Mouse (Mus musculus) kidney, adult 2 months (tissue): Measurements from ENCODE around the gene Itgb3. TPM values are rescaled to one million over a fixed set of nuclear protein-coding genes. Genes with fewer than 3 reads are reported as not detected.

ENCODE experiments used
- DNase-seq: peaks from one replicate; pipeline ENCODE4 v3.0.0; 2021
- H3K27ac ChIP-seq: fragments of 200-500 bp; 2 replicates; pipeline ENCODE4 v1.5.1; 2012; ENCODE audit warnings: low read depth, low read length, control low read depth, inconsistent platforms; ENCODE audit not compliant: insufficient read depth
- H3K27me3 ChIP-seq: fragments of 200-500 bp; replicated peaks from 2 replicates; pipeline ENCODE4 v1.6.1; 2012; ENCODE audit warnings: mild to moderate bottlenecking, moderate library complexity, low read length, inconsistent platforms; ENCODE audit not compliant: control insufficient read depth, insufficient read depth
- H3K36me3 ChIP-seq: fragments of 200-500 bp; 2 replicates; pipeline ENCODE4 v1.6.1; 2012; ENCODE audit warnings: mild to moderate bottlenecking, moderate library complexity, low read length, inconsistent platforms; ENCODE audit not compliant: control insufficient read depth, insufficient read depth
- H3K4me1 ChIP-seq: fragments of 200-500 bp; 2 replicates; pipeline ENCODE4 v1.6.1; 2011; ENCODE audit warnings: low read length; ENCODE audit not compliant: control insufficient read depth, insufficient read depth
- H3K4me3 ChIP-seq: fragments of 200-500 bp; 2 replicates; pipeline ENCODE4 v1.5.1; 2011; ENCODE audit warnings: mild to moderate bottlenecking, low read depth, low read length, control low read depth; ENCODE audit not compliant: insufficient read depth
- CTCF ChIP-seq: fragments of 200-500 bp; conservative IDR thresholded peaks from 2 replicates; pipeline ENCODE4 v1.5.1; 2011; ENCODE audit warnings: low read depth, mild to moderate bottlenecking, control low read depth, low read length, moderate library complexity, mixed read lengths; ENCODE audit not compliant: insufficient read depth, insufficient read length
- POLR2A ChIP-seq: fragments of 200-500 bp; IDR thresholded peaks from one replicate; pipeline ENCODE4 v1.6.1; 2011; ENCODE audit warnings: low read depth, low read length, control low read depth
- WGBS: fragments of 180-500 bp; shearing (Covaris S2); methylation state at CpG from one replicate; pipeline ENCODE4 v1.1.7; 2018; 5-methylcytosine and 5-hydroxymethylcytosine counted together
- polyA plus RNA-seq: library from polyadenylated mRNA; depleted of rRNA; stranded (reverse); fragments of >200 nt; gene quantifications from 2 replicates; pipeline ENCODE4 v1.2.3, GENCODE M21; 2012

The Itgb3 gene
- polyA plus RNA-seq, 1 experiment, result 1.3 TPM

- DNase-seq, result no peak
- Histone ChIP-seq H3K36me3 (no peaks in the 10 kb centered on the region), H3K4me1 (peaks cover 4% of the 10 kb centered on the region), H3K27me3 (no peaks in the 10 kb centered on the region), H3K4me3 (peak overlapping the region; percentile 54), H3K27ac (no peak overlapping the region)
- WGBS, result 8% methylated on average over 23 of the region's 23 CpGs
- TF ChIP-seq POLR2A, result no peak
- no peak for TF ChIP-seq CTCF
Measured at GRCm38 (mm10) chr11:104608249-104608920, 585 bp downstream of the Itgb3 start.

GRCm38 (mm10) chr11:104609033-104609684 is 1.4 kb downstream of the Itgb3 start:
- H3K27ac ChIP-seq, result no peak overlapping the region
- H3K4me1 ChIP-seq, result peaks cover 4% of the 10 kb centered on the region
- no peak for DNase-seq
- H3K27me3 ChIP-seq, result no peaks in the 10 kb centered on the region
- no peak overlapping the region for H3K4me3 ChIP-seq
- H3K36me3 ChIP-seq, result no peaks in the 10 kb centered on the region
- 76% methylated on average over 6 of the region's 6 CpGs for WGBS
- TF ChIP-seq POLR2A (no peak), CTCF (no peak)

- no peaks in the 10 kb centered on the region for H3K36me3 ChIP-seq
- 89% methylated on average over 4 of the region's 4 CpGs for WGBS
- no peak for DNase-seq
- H3K4me3 ChIP-seq, result no peak overlapping the region
- H3K4me1 ChIP-seq, result peaks cover 4% of the 10 kb centered on the region
- no peak for TF ChIP-seq CTCF
- no peak for TF ChIP-seq POLR2A
- no peak overlapping the region for H3K27ac ChIP-seq
- H3K27me3 ChIP-seq, result no peaks in the 10 kb centered on the region
Measured at GRCm38 (mm10) chr11:104609733-104610132, 1.9 kb downstream of the Itgb3 start.

GRCm38 (mm10) chr11:104611579-104612151 is 3.9 kb downstream of the Itgb3 start:
- H3K4me3 ChIP-seq, result no peak overlapping the region
- WGBS, result 25% methylated on average over 4 of the region's 4 CpGs
- no peak overlapping the region for H3K27ac ChIP-seq
- peak; percentile 80 for DNase-seq
- peaks cover 4% of the 10 kb centered on the region for H3K4me1 ChIP-seq
- H3K36me3 ChIP-seq, result no peaks in the 10 kb centered on the region
- no peak for TF ChIP-seq POLR2A
- TF ChIP-seq CTCF, result no peak
- H3K27me3 ChIP-seq, result no peaks in the 10 kb centered on the region

GRCm38 (mm10) chr11:104613551-104613950 is 5.8 kb downstream of the Itgb3 start:
- H3K27me3 ChIP-seq, result no peaks in the 10 kb centered on the region
- H3K4me1 ChIP-seq, result peaks cover under 1% of the 10 kb centered on the region; the same call in 1 of the 2 replicates
- TF ChIP-seq CTCF (no peak), POLR2A (no peak)
- no peak overlapping the region for H3K27ac ChIP-seq
- 84% methylated on average over 10 of the region's 10 CpGs for WGBS
- H3K36me3 ChIP-seq, result no peaks in the 10 kb centered on the region
- DNase-seq, result no peak
- no peak overlapping the region for H3K4me3 ChIP-seq

GRCm38 (mm10) chr11:104614130-104614529 is 6.3 kb downstream of the Itgb3 start:
- no peaks in the 10 kb centered on the region for H3K36me3 ChIP-seq
- H3K4me3 ChIP-seq, result no peak overlapping the region
- H3K4me1 ChIP-seq, result no peaks in the 10 kb centered on the region
- TF ChIP-seq CTCF (no peak), POLR2A (no peak)
- 90% methylated on average over 2 of the region's 2 CpGs for WGBS
- H3K27me3 ChIP-seq, result no peaks in the 10 kb centered on the region
- no peak for DNase-seq
- H3K27ac ChIP-seq, result no peak overlapping the region

GRCm38 (mm10) chr11:104616182-104616581 is 8.4 kb downstream of the Itgb3 start:
- H3K4me1 ChIP-seq, result no peaks in the 10 kb centered on the region
- no peaks in the 10 kb centered on the region for H3K36me3 ChIP-seq
- H3K27me3 ChIP-seq, result no peaks in the 10 kb centered on the region
- no peak overlapping the region for H3K27ac ChIP-seq
- no peak for DNase-seq
- H3K4me3 ChIP-seq, result no peak overlapping the region
- no peak for TF ChIP-seq CTCF
- TF ChIP-seq POLR2A, result no peak
- 80% methylated on average over 5 of the region's 5 CpGs for whole genome bisulfite sequencing
